Mouse (Mus musculus): Measurements from ENCODE around the gene Rad1.

GRCm38 (mm10) chr15:10506099-10506498 lies 20.3 kb downstream of the Rad1 start:
- TF ChIP-seq CTCF (IDR thresholded peaks at IDR 0.05; ENCODE audit: low read depth) (no peak), EP300 (optimal IDR thresholded peaks at IDR 0.05) (no peak)
